In the genomic region with DNA sequence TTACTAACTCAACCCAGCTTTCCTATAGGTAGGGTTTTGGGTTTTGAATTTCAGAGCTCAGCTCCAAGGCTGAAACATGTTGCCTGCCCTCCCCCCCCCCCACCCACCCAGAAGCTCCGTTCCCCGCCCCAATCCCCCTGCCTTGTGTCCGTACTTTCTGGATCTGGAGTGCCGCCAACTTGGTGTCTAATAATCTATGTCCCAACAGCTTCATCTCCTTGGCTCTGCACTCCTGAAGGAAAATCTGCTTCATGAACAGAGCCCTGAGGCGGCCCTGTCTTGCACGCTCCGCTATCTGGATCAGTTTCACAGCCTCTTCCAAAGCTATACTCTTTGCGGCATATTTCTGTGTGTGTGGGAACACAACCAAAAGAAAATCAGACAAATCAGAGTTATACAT, we compare ENCODE assay signal across 24 mouse cellular contexts. TPM values are rescaled to one million over a fixed set of nuclear protein-coding genes. Genes with fewer than 3 reads are reported as not detected.
DNase-seq lines count a peak whose midpoint lies in the region; ATAC-seq and TF ChIP-seq lines count a peak whose summit lies in the region.
"Had no signal": no experiment of that assay in that cellular context is flagged by ENCODE, and none has a peak within 500 bp of the region (broad histone marks: within the 10 kb centered on the region; RNA-seq: fewer than 3 reads in every experiment).

No protein-coding gene starts in this region.

- peak; percentile 40 for DNase-seq in kidney, postnatal 10 days
- DNase-seq in lung, postnatal 0 days (ENCODE audit: low spot score): peak; percentile 51
- no peak for DNase-seq in lung, adult 18-20 months
- peak; percentile 91 for DNase-seq in embryonic facial prominence, embryonic 14.5 days (ENCODE audit: low spot score)
- no peak for DNase-seq in layer of hippocampus, adult 9-11 months
- DNase-seq: adrenal gland, adult 2 months; cerebellum, adult 2 months; cerebellum, postnatal 36 days; embryo, embryonic 11 days; forebrain, postnatal 0 days; heart, postnatal 36 days; kidney, adult 9 months; midbrain, embryonic 14.5 days; thymus, postnatal 25 days had no signal

- H3K9me3 ChIP-seq in kidney, embryonic 16.5 days (ENCODE audit: low read length): no peaks in the 10 kb centered on the region
- no peaks in the 10 kb centered on the region for H3K9me3 ChIP-seq in lung, postnatal 0 days (ENCODE audit: low read length)
- H3K9me3 ChIP-seq in embryonic facial prominence, embryonic 13.5 days: no peaks in the 10 kb centered on the region
- H3K9me3 ChIP-seq in embryonic facial prominence, embryonic 14.5 days (ENCODE audit: control insufficient read depth, low read length): no peaks in the 10 kb centered on the region
- H3K9me3 ChIP-seq: heart, embryonic 15.5 days; liver, embryonic 12.5 days; lung, embryonic 15.5 days; neural tube, embryonic 13.5 days had no signal

- no peaks in the 10 kb centered on the region for H3K4me1 ChIP-seq in kidney, embryonic 16.5 days (ENCODE audit: insufficient read depth, low read length)
- H3K4me1 ChIP-seq in lung, postnatal 0 days (ENCODE audit: insufficient read depth, low read depth, low read length): no peaks in the 10 kb centered on the region
- H3K4me1 ChIP-seq in embryonic facial prominence, embryonic 13.5 days: peaks cover 42% of the 10 kb centered on the region
- peaks cover 15% of the 10 kb centered on the region for H3K4me1 ChIP-seq in embryonic facial prominence, embryonic 14.5 days (ENCODE audit: control insufficient read depth, insufficient read depth, low read length)
- H3K4me1 ChIP-seq: heart, embryonic 15.5 days; liver, embryonic 12.5 days; lung, embryonic 15.5 days had no signal

- no peak for TF ChIP-seq EP300 in lung, postnatal 0 days (IDR thresholded peaks at IDR 0.05)

- no peaks in the 10 kb centered on the region for H3K36me3 ChIP-seq in kidney, embryonic 16.5 days (ENCODE audit: insufficient read depth, low read length)
- H3K36me3 ChIP-seq in lung, postnatal 0 days (ENCODE audit: insufficient read depth, low read length): no peaks in the 10 kb centered on the region
- no peaks in the 10 kb centered on the region for H3K36me3 ChIP-seq in embryonic facial prominence, embryonic 13.5 days
- no peaks in the 10 kb centered on the region for H3K36me3 ChIP-seq in embryonic facial prominence, embryonic 14.5 days (ENCODE audit: control insufficient read depth, insufficient read depth, low read length)
- H3K36me3 ChIP-seq: heart, embryonic 15.5 days; liver, embryonic 12.5 days; lung, embryonic 15.5 days; neural tube, embryonic 13.5 days had no signal

- no peak overlapping the region for H3K4me2 ChIP-seq in kidney, embryonic 16.5 days (replicated peaks; ENCODE audit: low read depth, low read length)
- H3K4me2 ChIP-seq in lung, postnatal 0 days (replicated peaks; ENCODE audit: low read depth, low read length): no peak overlapping the region
- peak overlapping the region; percentile 20; the same call in 1 of the 2 replicates for H3K4me2 ChIP-seq in embryonic facial prominence, embryonic 13.5 days
- H3K4me2 ChIP-seq in embryonic facial prominence, embryonic 14.5 days (ENCODE audit: low read depth, low read length): 0 out of 2 replicates have a peak overlapping the region, but pooled peaks have one; percentile 13
- H3K4me2 ChIP-seq: heart, embryonic 15.5 days; hindbrain, embryonic 14.5 days; liver, embryonic 12.5 days; lung, embryonic 15.5 days; neural tube, embryonic 13.5 days had no signal

- H3K27me3 ChIP-seq in kidney, embryonic 16.5 days (ENCODE audit: insufficient read depth, low read length): no peaks in the 10 kb centered on the region
- no peaks in the 10 kb centered on the region for H3K27me3 ChIP-seq in lung, postnatal 0 days (replicated peaks; ENCODE audit: insufficient read depth, low read length)
- H3K27me3 ChIP-seq in embryonic facial prominence, embryonic 13.5 days: no peaks in the 10 kb centered on the region
- H3K27me3 ChIP-seq in embryonic facial prominence, embryonic 14.5 days (replicated peaks; ENCODE audit: control insufficient read depth, insufficient read depth, low read length): no peaks in the 10 kb centered on the region
- H3K27me3 ChIP-seq: lung, embryonic 15.5 days; neural tube, embryonic 13.5 days had no signal

- H3K27ac ChIP-seq in kidney, embryonic 16.5 days (ENCODE audit: low read length): no peak overlapping the region
- H3K27ac ChIP-seq in lung, postnatal 0 days (ENCODE audit: low read length): no peak overlapping the region
- H3K27ac ChIP-seq in embryonic facial prominence, embryonic 13.5 days: peak overlapping the region; percentile 89
- H3K27ac ChIP-seq in embryonic facial prominence, embryonic 14.5 days (replicated peaks; ENCODE audit: low read depth, low read length): peak overlapping the region; percentile 17; the same call in 1 of the 2 replicates
- H3K27ac ChIP-seq: heart, embryonic 15.5 days; hindbrain, embryonic 14.5 days; liver, embryonic 12.5 days; lung, embryonic 15.5 days; neural tube, embryonic 13.5 days had no signal

- no peak overlapping the region for H3K9ac ChIP-seq in kidney, embryonic 16.5 days (replicated peaks; ENCODE audit: low read length)
- no peak overlapping the region for H3K9ac ChIP-seq in lung, postnatal 0 days (replicated peaks; ENCODE audit: low read depth)
- H3K9ac ChIP-seq in embryonic facial prominence, embryonic 13.5 days: no peak overlapping the region
- H3K9ac ChIP-seq in embryonic facial prominence, embryonic 14.5 days (ENCODE audit: low read depth, low read length): no peak overlapping the region
- H3K9ac ChIP-seq: forebrain, postnatal 0 days; heart, embryonic 15.5 days; hindbrain, embryonic 14.5 days; liver, embryonic 12.5 days; lung, embryonic 15.5 days; neural tube, embryonic 13.5 days had no signal

- ATAC-seq in kidney, embryonic 16.5 days (ENCODE audit: low FRiP score, low TSS enrichment): no peak
- ATAC-seq in lung, postnatal 0 days: peak; percentile 38; the same call in 1 of the 2 replicates
- ATAC-seq in embryonic facial prominence, embryonic 13.5 days (ENCODE audit: insufficient number of reproducible peaks, insufficient read depth, low FRiP score, low TSS enrichment, low read depth): peak; percentile 43; the same call in 1 of the 2 replicates
- ATAC-seq in embryonic facial prominence, embryonic 14.5 days (ENCODE audit: low read depth): peak; percentile 39; the same call in 1 of the 2 replicates
- ATAC-seq: forebrain, postnatal 0 days; liver, embryonic 12.5 days had no signal

- H3K4me3 ChIP-seq in kidney, embryonic 16.5 days (ENCODE audit: low read length): no peak overlapping the region
- no peak overlapping the region for H3K4me3 ChIP-seq in lung, postnatal 0 days (ENCODE audit: low read depth, low read length)
- no peak overlapping the region for H3K4me3 ChIP-seq in embryonic facial prominence, embryonic 13.5 days
- no peak overlapping the region for H3K4me3 ChIP-seq in embryonic facial prominence, embryonic 14.5 days (ENCODE audit: low read depth, low read length)
- H3K4me3 ChIP-seq: heart, embryonic 15.5 days; liver, embryonic 12.5 days; lung, embryonic 15.5 days; myocyte; neural tube, embryonic 13.5 days had no signal

- 60% methylated on average over 8 of the region's 8 CpGs for WGBS in kidney, embryonic 16.5 days
- WGBS in lung, postnatal 0 days: 55% methylated on average over 7 of the region's 8 CpGs
- 27% methylated on average over 8 of the region's 8 CpGs for WGBS in embryonic facial prominence, embryonic 13.5 days
- 41% methylated on average over 8 of the region's 8 CpGs for WGBS in embryonic facial prominence, embryonic 14.5 days

- no peak for TF ChIP-seq CTCF in lung, postnatal 0 days (IDR thresholded peaks at IDR 0.05)

RNA-seq across cellular contexts. Expression of a gene that starts 13.5 kb away (rescaled TPM):
- 0.34 and 0.39 TPM in 2 replicates for polyA plus RNA-seq in kidney, embryonic 16.5 days (2015; fragmentation: Nextera tagmentation; extraction: Ambion mirVana)
- polyA plus RNA-seq in lung, postnatal 0 days (2015; fragmentation: Nextera tagmentation; extraction: Ambion mirVana): 4.6 and 5.7 TPM in 2 replicates
- polyA plus RNA-seq in embryonic facial prominence, embryonic 13.5 days (2015; fragmentation: Nextera tagmentation; extraction: Ambion mirVana): 0.32 TPM in 1 of 2 replicates, not detected in the other
- polyA plus RNA-seq in embryonic facial prominence, embryonic 14.5 days (2014; fragmentation: Nextera tagmentation; extraction: Ambion mirVana): 0.73 and 1.8 TPM in 2 replicates
- polyA plus RNA-seq: adrenal gland, adult 2 months; C2C12; heart, embryonic 15.5 days; neural tube, embryonic 13.5 days; spleen, adult 2 months had no signal

Comparison
In these comparisons a context has a peak if more than half of its experiments do, and no peak if none do; other contexts are left out.
1. DNase-seq: peak in kidney, postnatal 10 days (single experiment), lung, postnatal 0 days (single experiment) and embryonic facial prominence, embryonic 14.5 days (single experiment); none in lung, adult 18-20 months (0 of 2) and layer of hippocampus, adult 9-11 months (single experiment).
2. H3K27ac ChIP-seq: peak in embryonic facial prominence, embryonic 13.5 days (single experiment) and embryonic facial prominence, embryonic 14.5 days (single experiment); none in kidney, embryonic 16.5 days (single experiment) and lung, postnatal 0 days (single experiment).
3. H3K4me2 ChIP-seq: peak in embryonic facial prominence, embryonic 13.5 days (single experiment) and embryonic facial prominence, embryonic 14.5 days (single experiment); none in kidney, embryonic 16.5 days (single experiment) and lung, postnatal 0 days (single experiment).